Mouse (Mus musculus): Measurements from ENCODE around the gene Ifi35. TPM values are rescaled to one million over a fixed set of nuclear protein-coding genes. Genes with fewer than 3 reads are reported as not detected.
"Not testable (repeated sequence)": the region's sequence is repeated elsewhere in the genome, so short reads cannot be mapped to it uniquely, and the experiment has no call there.

Ifi35 gene
- 39.8 and 73.2 TPM in 2 replicates for total RNA-seq (2015; ENCODE audit: low replicate concordance)
- total RNA-seq (2017; ENCODE audit: low replicate concordance), result 43.6 and 47.4 TPM in 2 replicates

- peak; percentile 96 for ATAC-seq (replicated peaks; ENCODE audit: low FRiP score, poor library complexity, severe bottlenecking)
Measured at GRCm38 (mm10) chr11:101448274-101448746, at the start of gene Ifi35. Ifi35 (plus strand) TSS chr11:101448407.

- ATAC-seq (replicated peaks; ENCODE audit: low FRiP score, poor library complexity, severe bottlenecking), result no peak
Measured at GRCm38 (mm10) chr11:101415306-101415705, 32.9 kb upstream of the Ifi35 start.

GRCm38 (mm10) chr11:101416433-101417100, 31.6 kb upstream of the Ifi35 start:
- ATAC-seq (replicated peaks; ENCODE audit: low FRiP score, poor library complexity, severe bottlenecking), result peak; percentile 85

- ATAC-seq (replicated peaks; ENCODE audit: low FRiP score, poor library complexity, severe bottlenecking), result peak; percentile 83
Measured at GRCm38 (mm10) chr11:101417101-101417855, 30.9 kb upstream of the Ifi35 start, which contains the start of gene Aarsd1. Aarsd1 (minus strand) TSS chr11:101417615.

GRCm38 (mm10) chr11:101418991-101419390, 29.2 kb upstream of the Ifi35 start:
- ATAC-seq (replicated peaks; ENCODE audit: low FRiP score, poor library complexity, severe bottlenecking), result no peak

GRCm38 (mm10) chr11:101419610-101420009, 28.6 kb upstream of the Ifi35 start:
- ATAC-seq (replicated peaks; ENCODE audit: low FRiP score, poor library complexity, severe bottlenecking), result no peak

GRCm38 (mm10) chr11:101420148-101420547, 28.1 kb upstream of the Ifi35 start:
- ATAC-seq (replicated peaks; ENCODE audit: low FRiP score, poor library complexity, severe bottlenecking), result no peak

- ATAC-seq (replicated peaks; ENCODE audit: low FRiP score, poor library complexity, severe bottlenecking), result no peak
Measured at GRCm38 (mm10) chr11:101424105-101424851, 23.9 kb upstream of the Ifi35 start, which contains the start of gene Gm27029. Gm27029 (minus strand) TSS chr11:101424796.

- ATAC-seq (replicated peaks; ENCODE audit: low FRiP score, poor library complexity, severe bottlenecking), result peak; percentile 96
Measured at GRCm38 (mm10) chr11:101424925-101425813, 23.0 kb upstream of the Ifi35 start, which contains the start of the genes Rundc1 and Ptges3l. Rundc1 (plus strand) TSS chr11:101425085. Ptges3l (minus strand) TSS chr11:101425333.

GRCm38 (mm10) chr11:101426165-101426564, 22.0 kb upstream of the Ifi35 start:
- no peak for ATAC-seq (replicated peaks; ENCODE audit: low FRiP score, poor library complexity, severe bottlenecking)

GRCm38 (mm10) chr11:101431327-101431726, 16.9 kb upstream of the Ifi35 start:
- ATAC-seq (replicated peaks; ENCODE audit: low FRiP score, poor library complexity, severe bottlenecking), result no peak

GRCm38 (mm10) chr11:101433396-101433795, 14.8 kb upstream of the Ifi35 start:
- 0 out of 2 replicates have a peak, but pooled peaks have one; percentile 22 for ATAC-seq (replicated peaks; ENCODE audit: low FRiP score, poor library complexity, severe bottlenecking)

GRCm38 (mm10) chr11:101435831-101436230, 12.4 kb upstream of the Ifi35 start:
- no peak for ATAC-seq (replicated peaks; ENCODE audit: low FRiP score, poor library complexity, severe bottlenecking)

- ATAC-seq (replicated peaks; ENCODE audit: low FRiP score, poor library complexity, severe bottlenecking), result no peak
Measured at GRCm38 (mm10) chr11:101436916-101437315, 11.3 kb upstream of the Ifi35 start.

- ATAC-seq (replicated peaks; ENCODE audit: low FRiP score, poor library complexity, severe bottlenecking), result not testable (repeated sequence)
Measured at GRCm38 (mm10) chr11:101438006-101438405, 10.2 kb upstream of the Ifi35 start.

- not testable (repeated sequence) for ATAC-seq (replicated peaks; ENCODE audit: low FRiP score, poor library complexity, severe bottlenecking)
Measured at GRCm38 (mm10) chr11:101441450-101442126, 6.6 kb upstream of the Ifi35 start.

GRCm38 (mm10) chr11:101442127-101442693, 6.0 kb upstream of the Ifi35 start, which contains the start of gene Rpl27:
Rpl27 (plus strand) TSS chr11:101442298.
- peak; percentile 99 for ATAC-seq (replicated peaks; ENCODE audit: low FRiP score, poor library complexity, severe bottlenecking)

GRCm38 (mm10) chr11:101442760-101443159, 5.4 kb upstream of the Ifi35 start:
- ATAC-seq (replicated peaks; ENCODE audit: low FRiP score, poor library complexity, severe bottlenecking), result no peak

Measured in erythroid progenitor cell, adult 5-6 weeks (primary cell).